ENCODE assay signal across 2 mouse cellular contexts in genomic region chr10:117275681-117276369, GRCm38 (mm10).
TF ChIP-seq lines count a peak whose summit lies in the region.

No protein-coding gene starts in this region.

TF ChIP-seq in CH12.LX, 34 proteins besides CTCF, POLR2A, EP300 and RAD21:
- TF ChIP-seq MAFK (IDR thresholded peaks at IDR 0.05; ENCODE audit: insufficient replicate concordance, low read length) (no peak), POLR2AphosphoS2 (IDR thresholded peaks at IDR 0.05; ENCODE audit: low read depth, low read length) (no peak), MYC (IDR thresholded peaks at IDR 0.05; ENCODE audit: low read depth, low read length) (no peak), GABPA (IDR thresholded peaks at IDR 0.05; ENCODE audit: insufficient replicate concordance, low read depth, low read length) (no peak), RCOR1 (conservative IDR thresholded peaks at IDR 0.05; ENCODE audit: low read depth, low read length) (no peak), USF2 (conservative IDR thresholded peaks at IDR 0.05; ENCODE audit: low read depth, low read length) (no peak), CHD1 (IDR thresholded peaks at IDR 0.05; ENCODE audit: low read depth, low read length) (no peak), CHD2 (IDR thresholded peaks at IDR 0.05; ENCODE audit: low read length) (no peak), BHLHE40 (IDR thresholded peaks at IDR 0.05; ENCODE audit: low read depth, low read length) (no peak), ZC3H11A (IDR thresholded peaks at IDR 0.05; ENCODE audit: low read depth, low read length) (no peak), USF1 (IDR thresholded peaks at IDR 0.05; ENCODE audit: low read depth, low read length) (no peak), E2F4 (IDR thresholded peaks at IDR 0.05; ENCODE audit: insufficient replicate concordance, low read depth, low read length) (no peak), PAX5 (IDR thresholded peaks at IDR 0.05; ENCODE audit: low read length) (no peak), MXI1 (IDR thresholded peaks at IDR 0.05; ENCODE audit: low read depth, low read length) (no peak), ZKSCAN1 (IDR thresholded peaks at IDR 0.05; ENCODE audit: borderline replicate concordance, low read depth, low read length) (no peak), NELFE (IDR thresholded peaks at IDR 0.05; ENCODE audit: low read depth, low read length) (no peak), MAZ (IDR thresholded peaks at IDR 0.05; ENCODE audit: low read depth, low read length) (no peak)

TF ChIP-seq in MEL, 35 proteins besides CTCF, POLR2A, EP300 and RAD21:
- TF ChIP-seq USF2 (IDR thresholded peaks at IDR 0.05; ENCODE audit: borderline replicate concordance in 1 of 2, insufficient read depth in 1 of 2, low read depth in 1 of 2, low read length in 2 of 2) (no peak), POLR2AphosphoS2 (IDR thresholded peaks at IDR 0.05; ENCODE audit: low read length) (no peak), HCFC1 (IDR thresholded peaks at IDR 0.05; ENCODE audit: low read depth, low read length) (peak; percentile 49; the same call in 1 of the 2 replicates), BHLHE40 (IDR thresholded peaks at IDR 0.05; ENCODE audit: borderline replicate concordance, low read depth, low read length) (no peak), CHD1 (IDR thresholded peaks at IDR 0.05; ENCODE audit: low read depth, low read length) (no peak), MYB (IDR thresholded peaks at IDR 0.05; ENCODE audit: low read depth, low read length) (no peak)
